Mouse (Mus musculus) brain, embryonic 14.5 days (tissue): ENCODE data around the gene Nrcam.

Experiments used
- CTCF ChIP-seq: fragments of 200-500 bp; IDR thresholded peaks from 2 replicates; pipeline ENCODE4 v1.5.1; 2012; ENCODE audit warnings: inconsistent platforms, mild to moderate bottlenecking, moderate library complexity, borderline replicate concordance; ENCODE audit not compliant: insufficient read depth, insufficient read length; ENCODE audit errors: extremely low read depth
- POLR2A ChIP-seq: fragments of 200-500 bp; IDR thresholded peaks from 2 replicates; pipeline ENCODE4 v1.6.1; 2012; ENCODE audit warnings: mild to moderate bottlenecking, inconsistent platforms, borderline replicate concordance; ENCODE audit not compliant: poor library complexity, insufficient read depth, insufficient read length, severe bottlenecking; ENCODE audit errors: extremely low read depth

DNA sequence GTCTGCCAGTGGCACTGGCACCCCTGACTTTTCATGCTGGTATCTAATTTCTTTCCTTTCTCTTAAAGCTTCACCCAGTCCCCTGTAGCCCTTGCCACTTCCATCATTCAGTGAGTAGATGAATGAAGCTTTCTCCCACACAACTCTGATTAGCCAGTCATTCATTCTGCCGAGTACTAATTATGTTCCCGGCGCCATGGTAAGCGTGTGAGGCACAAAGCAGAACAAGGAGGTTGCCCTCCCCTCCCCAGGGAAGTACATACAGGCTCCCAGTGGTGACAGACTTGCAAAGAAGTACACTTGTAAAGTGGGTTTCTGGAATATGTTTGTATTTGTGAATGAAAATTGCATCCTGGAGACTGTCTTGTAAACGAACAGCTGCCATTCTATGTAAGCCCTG lies 170.2 kb downstream of the Nrcam start:
- TF ChIP-seq CTCF = no peak
- TF ChIP-seq POLR2A = no peak
